Mouse (Mus musculus) activated CD4-positive, CD25-positive, alpha-beta regulatory T cell, adult 4 months (primary cell): ENCODE data around the gene Gnb2. TPM values are rescaled to one million over a fixed set of nuclear protein-coding genes. Genes with fewer than 3 reads are reported as not detected.

Source experiments
- ATAC-seq: one replicate; pipeline ENCODE4 v1.8.0; 2017
- polyA plus RNA-seq, 2 experiments: library from polyadenylated mRNA; unstranded; fragments of 100-300 nt; shearing (Covaris generic); gene quantifications; one replicate each; pipeline ENCODE4 v1.2.1; 2017

Gene Gnb2
- polyA plus RNA-seq, 2 experiments from 2014 or later, result 73.0 to 82.7 TPM

- ATAC-seq, result no peak
Observed at GRCm38 (mm10) chr5:137518436-137518835, 14.9 kb downstream of the Gnb2 start, which contains the start of gene Gigyf1. TSS of gene Gigyf1 (plus strand) at chr5:137518548.

GRCm38 (mm10) chr5:137514811-137515210 is 18.5 kb downstream of the Gnb2 start:
- no peak for ATAC-seq

GRCm38 (mm10) chr5:137513951-137514721 is 19.2 kb downstream of the Gnb2 start:
- ATAC-seq, result no peak

GRCm38 (mm10) chr5:137512847-137513794 is 20.2 kb downstream of the Gnb2 start:
- ATAC-seq, result no peak

- no peak for ATAC-seq
Observed at GRCm38 (mm10) chr5:137511706-137512105, 21.6 kb downstream of the Gnb2 start.

- peak; percentile 38 for ATAC-seq
Observed at GRCm38 (mm10) chr5:137510573-137511390, 22.5 kb downstream of the Gnb2 start.

- peak; percentile 45 for ATAC-seq
Observed at GRCm38 (mm10) chr5:137510014-137510501, 23.3 kb downstream of the Gnb2 start.

GRCm38 (mm10) chr5:137504041-137504440 is 29.3 kb downstream of the Gnb2 start:
- ATAC-seq, result no peak

- ATAC-seq, result peak; percentile 49
Observed at GRCm38 (mm10) chr5:137502667-137503110, 30.6 kb downstream of the Gnb2 start.

- peak; percentile 94 for ATAC-seq
Observed at GRCm38 (mm10) chr5:137501709-137502666, 31.3 kb downstream of the Gnb2 start, which contains the start of gene Pop7. TSS of gene Pop7 (minus strand) at chr5:137502518.

GRCm38 (mm10) chr5:137500186-137500585 is 33.1 kb downstream of the Gnb2 start:
- no peak for ATAC-seq

- ATAC-seq, result no peak
Observed at GRCm38 (mm10) chr5:137493831-137494230, 39.5 kb downstream of the Gnb2 start.

- ATAC-seq, result no peak
Observed at GRCm38 (mm10) chr5:137491559-137491958, 41.8 kb downstream of the Gnb2 start.

GRCm38 (mm10) chr5:137487616-137488015 is 45.7 kb downstream of the Gnb2 start:
- no peak for ATAC-seq

- no peak for ATAC-seq
Observed at GRCm38 (mm10) chr5:137485851-137486155, 47.5 kb downstream of the Gnb2 start.

GRCm38 (mm10) chr5:137485071-137485850 is 48.0 kb downstream of the Gnb2 start:
- ATAC-seq, result no peak

- ATAC-seq, result no peak
Observed at GRCm38 (mm10) chr5:137481897-137482296, 51.4 kb downstream of the Gnb2 start.

- ATAC-seq, result no peak
Observed at GRCm38 (mm10) chr5:137481138-137481537, 52.2 kb downstream of the Gnb2 start.
